Mouse (Mus musculus) neutrophil, adult 5-6 weeks (primary cell): ENCODE measurements around the gene Fubp3. TPM values are rescaled to one million over a fixed set of nuclear protein-coding genes. Genes with fewer than 3 reads are reported as not detected.
A peak's percentile ranks its signal among the peaks of the same experiment; 100 is the strongest.
"Not testable (repeated sequence)": the region's sequence is repeated elsewhere in the genome, so short reads cannot be mapped to it uniquely, and the experiment has no call there.

ENCODE experiments used
- ATAC-seq: fragments of 151-379, 151-347 bp; 2 replicates; pipeline ENCODE4 v1.8.0; 2017; ENCODE audit warnings: mild to moderate bottlenecking, moderate TSS enrichment; ENCODE audit not compliant: insufficient number of reproducible peaks, poor library complexity, low FRiP score, severe bottlenecking; ENCODE audit errors: extremely low read depth
- total RNA-seq: library from RNA; stranded (forward); fragments of 200-1000 nt; gene quantifications from 2 replicates; pipeline ENCODE4 v1.2.3, GENCODE M21; 2017

The Fubp3 gene
- total RNA-seq, result 7.0 and 13.1 TPM in 2 replicates

DNA sequence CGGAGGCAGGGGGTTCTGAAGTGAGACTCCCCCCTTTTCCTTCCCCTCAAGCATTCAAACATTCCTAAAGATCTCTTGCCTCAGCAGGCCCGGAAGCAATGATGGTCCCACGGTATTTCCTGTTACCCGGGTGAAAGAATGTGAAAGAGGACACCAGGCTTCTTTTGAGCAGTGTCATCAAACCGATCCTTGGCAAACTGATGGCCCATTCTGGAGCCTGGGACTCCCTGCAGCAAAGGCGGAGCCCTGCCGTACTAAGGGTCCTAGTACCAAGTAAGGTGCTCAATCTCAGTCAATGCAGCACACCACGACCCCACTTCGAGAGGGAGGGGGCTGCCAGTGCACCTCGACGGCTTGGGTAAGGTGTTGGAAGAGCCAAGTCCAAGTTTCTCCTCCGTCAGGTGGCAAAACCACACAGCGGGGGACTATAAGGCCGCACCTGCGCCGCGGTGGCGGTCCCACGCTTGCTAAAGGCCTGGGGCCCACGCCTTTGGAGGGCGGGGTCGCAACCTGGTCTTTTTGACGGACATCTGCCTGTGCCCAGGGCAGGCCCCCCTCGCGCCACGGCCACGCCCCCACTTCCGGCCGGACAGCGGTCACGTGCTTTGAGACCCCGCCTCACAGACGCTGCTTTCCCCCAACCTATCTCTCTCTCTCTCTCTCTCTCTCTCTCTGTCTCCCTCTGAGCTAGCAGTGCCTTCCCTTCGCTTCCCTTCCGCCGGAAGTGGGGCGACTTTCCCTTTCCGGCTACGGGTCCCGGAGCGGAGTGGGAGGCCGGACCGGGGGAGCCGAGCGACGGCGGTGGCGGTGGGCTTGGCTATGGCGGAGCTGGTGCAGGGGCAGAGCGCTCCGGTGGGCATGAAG lies at the start of gene Fubp3:
Fubp3 (plus strand) TSS at position 601 of the 864 bp plus-strand sequence.
- peak; percentile 16; the same call in 1 of the 2 replicates for ATAC-seq

DNA sequence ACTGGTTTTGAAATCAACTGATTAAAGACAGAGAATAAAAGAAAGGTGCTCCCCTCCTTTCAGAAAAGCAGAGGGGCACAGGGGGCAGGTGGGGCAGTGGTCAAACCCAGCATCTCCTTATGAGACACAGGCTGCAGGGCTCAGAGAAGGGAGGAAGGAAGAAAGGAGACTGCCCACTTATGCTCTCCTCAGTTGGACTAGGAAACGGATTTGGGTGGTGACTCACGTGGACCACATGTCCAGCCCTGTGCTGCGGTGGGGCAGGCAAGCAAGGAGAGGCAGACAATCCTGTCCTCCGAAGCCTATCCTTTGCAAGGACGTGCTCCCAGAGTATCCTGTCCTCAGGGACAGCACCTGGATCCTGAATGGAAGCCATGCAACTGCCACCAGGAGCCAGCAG lies 47.8 kb upstream of the Fubp3 start:
- no peak for ATAC-seq

DNA sequence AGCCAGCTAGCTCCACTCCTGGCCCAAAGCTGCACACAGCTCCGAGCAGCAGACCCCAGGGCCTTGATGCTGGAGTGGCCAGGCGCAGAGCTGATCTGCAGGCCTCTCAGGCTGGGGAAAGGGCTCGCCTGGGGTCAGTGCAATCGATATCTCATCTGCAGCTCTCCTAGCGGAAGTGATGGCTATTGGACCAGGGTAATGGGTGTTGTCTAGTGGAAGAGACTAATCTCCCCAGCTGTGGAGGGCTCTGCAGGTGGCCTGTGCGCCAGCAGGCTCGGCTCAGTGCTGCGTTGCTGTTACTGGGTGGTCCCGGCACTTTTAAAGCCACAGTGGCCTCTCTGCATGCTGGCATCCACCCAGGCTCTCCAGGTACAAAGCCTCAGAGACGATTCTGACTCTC lies 46.7 kb upstream of the Fubp3 start:
- ATAC-seq, result no peak

DNA sequence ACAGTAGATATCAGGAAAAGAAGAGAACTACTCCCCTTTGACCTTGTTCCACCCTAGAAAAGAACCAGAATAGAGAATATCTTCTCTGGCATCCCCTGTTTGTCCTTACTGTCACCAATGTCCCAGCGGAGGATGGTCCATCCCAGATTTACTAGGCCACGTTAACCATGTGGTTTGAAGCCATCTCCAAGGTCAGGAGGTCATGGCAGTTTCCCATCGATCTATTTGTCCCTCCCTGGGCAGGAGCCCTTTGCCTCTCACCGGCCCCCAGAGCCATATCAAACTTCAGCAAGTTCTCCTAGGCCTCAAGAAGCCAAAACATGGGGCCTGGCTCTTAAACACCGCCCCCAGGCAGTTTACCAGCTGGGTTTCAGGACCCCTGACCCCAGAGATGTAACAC lies 42.2 kb upstream of the Fubp3 start:
- no peak for ATAC-seq

DNA sequence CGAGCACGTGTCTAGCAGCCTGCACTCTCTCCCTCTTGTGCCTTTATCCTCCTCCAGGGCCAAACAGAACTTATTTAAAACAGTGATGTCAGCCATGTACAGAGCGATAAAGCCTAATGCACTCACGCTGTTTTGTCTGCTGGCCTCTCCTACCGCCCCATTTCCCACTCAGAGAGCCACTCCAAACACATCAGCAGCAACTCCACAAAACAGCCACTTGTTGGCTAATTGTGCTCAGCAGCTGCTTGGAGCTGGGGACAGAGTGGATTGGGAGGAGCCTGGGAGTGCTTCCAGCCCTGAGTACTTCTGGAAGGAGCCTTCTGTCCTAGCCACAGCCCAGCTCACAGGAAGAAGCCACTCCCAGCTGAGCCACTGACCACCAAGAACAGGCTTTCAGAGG lies 35.4 kb upstream of the Fubp3 start:
- no peak for ATAC-seq

DNA sequence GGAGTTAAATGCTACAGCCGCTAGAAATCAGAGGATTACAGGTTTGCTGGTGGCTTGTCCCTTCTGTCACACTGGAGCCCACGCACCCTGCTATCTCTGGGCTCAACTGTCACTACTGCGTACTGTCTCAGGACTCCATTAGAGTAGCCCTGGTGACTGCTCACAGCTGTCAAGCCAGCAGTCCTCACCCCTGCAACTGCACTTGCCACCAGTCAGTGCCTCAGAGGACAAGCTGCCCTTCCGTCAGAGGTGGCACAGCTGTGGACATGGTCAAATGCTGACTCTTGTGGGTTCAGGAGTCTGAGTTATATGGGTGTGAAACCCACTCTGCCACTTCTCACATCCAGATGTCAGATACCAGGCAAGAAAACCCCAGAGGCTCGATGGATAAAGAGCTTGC lies 33.7 kb upstream of the Fubp3 start:
- ATAC-seq, result no peak

DNA sequence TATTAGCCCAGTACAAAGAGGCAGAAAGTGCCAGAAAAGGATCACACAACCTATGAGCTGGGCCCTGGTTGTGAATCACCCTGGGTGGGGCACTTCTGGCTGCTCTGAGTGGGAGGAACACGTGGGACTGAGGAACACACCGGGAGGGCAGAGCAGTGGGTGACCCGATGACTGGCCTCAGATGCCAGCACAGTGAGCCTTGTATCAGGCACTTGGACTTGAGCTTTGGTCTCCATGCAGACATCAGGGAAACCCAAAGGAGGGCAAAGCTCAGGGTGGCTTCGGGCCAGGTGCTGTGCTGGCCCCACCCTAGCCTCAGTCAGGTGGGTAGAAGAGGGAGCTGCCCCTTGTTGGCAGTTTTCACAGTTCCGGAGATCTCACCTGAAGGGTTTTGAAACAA lies 30.9 kb upstream of the Fubp3 start:
- no peak for ATAC-seq

DNA sequence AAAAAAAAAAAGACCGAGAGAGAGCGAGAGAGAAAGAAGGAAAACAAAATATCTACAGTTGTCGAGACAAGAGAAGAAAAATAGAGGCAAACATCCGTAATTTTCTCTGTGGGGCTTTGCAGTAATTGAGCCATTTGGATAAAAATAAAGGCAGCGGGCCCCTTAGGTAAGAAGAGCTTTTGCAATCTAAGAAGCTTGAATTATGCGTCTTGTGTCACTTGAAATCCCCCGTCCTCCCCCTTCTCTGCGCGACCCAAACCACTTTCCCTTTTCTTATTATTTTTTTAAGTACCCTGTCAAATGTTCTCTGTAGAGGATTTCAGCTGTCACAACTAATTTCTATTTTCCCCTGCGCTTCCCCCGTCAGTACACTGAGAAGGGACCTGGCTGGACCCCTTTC lies 24.7 kb upstream of the Fubp3 start:
- ATAC-seq, result no peak

DNA sequence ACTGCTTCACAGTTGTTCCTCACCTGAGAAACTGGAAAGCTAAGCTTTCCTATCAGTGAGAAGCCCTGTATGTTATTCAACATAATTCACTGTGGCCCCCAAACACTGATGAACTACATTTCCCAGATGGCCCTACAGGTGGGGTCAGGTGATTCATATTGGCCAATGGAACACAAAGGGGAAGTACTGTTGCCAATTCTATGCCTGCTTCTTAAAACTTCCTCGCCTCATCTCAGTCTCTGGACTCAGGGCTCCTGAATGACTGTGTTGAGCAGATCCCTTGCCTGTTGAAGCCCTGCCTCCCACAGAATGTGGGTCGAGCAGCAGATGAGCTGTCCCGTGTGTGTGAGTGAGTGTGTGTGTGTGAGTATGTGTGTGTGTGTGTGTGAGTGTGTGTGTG lies 21.9 kb upstream of the Fubp3 start:
- ATAC-seq, result no peak

DNA sequence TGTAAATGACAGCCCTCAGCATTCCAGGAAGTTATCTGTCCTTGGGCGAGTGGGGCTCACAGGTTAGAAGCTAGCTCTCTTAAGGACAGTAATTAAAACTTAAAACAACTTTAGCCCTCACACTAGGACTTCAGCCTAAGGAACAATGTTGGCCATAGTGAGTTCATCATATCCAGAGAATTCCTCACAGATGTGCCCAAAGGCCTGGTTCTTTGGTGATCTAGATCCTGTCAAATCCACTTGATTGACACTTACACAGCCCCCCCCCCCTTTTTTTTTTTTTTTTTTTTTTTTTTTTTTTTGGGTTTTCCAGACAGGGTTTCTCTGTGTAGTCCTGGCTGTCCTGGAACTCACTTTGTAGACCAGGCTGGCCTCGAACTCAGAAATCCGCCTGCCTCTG lies 21.1 kb upstream of the Fubp3 start:
- ATAC-seq, result not testable (repeated sequence)

DNA sequence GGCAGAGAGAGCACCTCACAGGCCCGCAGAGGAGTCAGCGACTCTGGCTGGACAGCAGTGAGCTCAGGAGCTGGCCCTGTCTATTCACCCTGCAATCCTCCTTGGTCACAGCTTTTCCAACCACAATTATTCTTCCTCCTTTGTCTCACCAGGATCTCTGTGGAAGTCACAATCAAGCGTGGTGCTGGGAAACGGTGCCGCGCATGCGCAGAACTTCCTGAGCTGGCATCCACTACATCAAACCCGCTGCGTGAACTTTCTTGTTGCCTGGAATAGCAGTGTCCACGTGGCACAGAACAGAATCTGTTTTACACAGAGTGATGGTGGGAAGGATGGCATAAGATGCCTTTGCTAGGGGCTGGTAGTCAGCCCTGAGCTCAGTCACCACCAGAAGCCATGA lies 20.5 kb upstream of the Fubp3 start:
- ATAC-seq, result no peak

DNA sequence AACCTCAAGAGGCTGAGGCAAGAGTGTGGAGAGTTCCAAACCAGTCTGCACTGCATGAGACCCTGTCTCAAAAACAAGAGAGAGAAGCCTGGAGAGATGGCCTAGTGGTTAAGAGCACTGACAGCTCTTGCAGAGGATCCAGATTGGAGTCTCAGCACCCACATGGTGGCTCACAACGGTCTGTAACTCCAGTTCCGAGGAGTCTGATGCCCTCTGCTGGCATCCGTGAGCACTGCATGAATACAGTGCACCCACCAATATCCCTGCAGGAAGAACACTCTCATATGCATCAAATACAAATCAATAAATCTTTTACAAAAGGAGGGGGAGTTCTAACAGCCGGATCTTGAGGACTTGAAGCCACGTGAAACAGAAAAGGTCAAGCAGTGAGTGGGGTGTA lies 17.8 kb upstream of the Fubp3 start:
- no peak for ATAC-seq

DNA sequence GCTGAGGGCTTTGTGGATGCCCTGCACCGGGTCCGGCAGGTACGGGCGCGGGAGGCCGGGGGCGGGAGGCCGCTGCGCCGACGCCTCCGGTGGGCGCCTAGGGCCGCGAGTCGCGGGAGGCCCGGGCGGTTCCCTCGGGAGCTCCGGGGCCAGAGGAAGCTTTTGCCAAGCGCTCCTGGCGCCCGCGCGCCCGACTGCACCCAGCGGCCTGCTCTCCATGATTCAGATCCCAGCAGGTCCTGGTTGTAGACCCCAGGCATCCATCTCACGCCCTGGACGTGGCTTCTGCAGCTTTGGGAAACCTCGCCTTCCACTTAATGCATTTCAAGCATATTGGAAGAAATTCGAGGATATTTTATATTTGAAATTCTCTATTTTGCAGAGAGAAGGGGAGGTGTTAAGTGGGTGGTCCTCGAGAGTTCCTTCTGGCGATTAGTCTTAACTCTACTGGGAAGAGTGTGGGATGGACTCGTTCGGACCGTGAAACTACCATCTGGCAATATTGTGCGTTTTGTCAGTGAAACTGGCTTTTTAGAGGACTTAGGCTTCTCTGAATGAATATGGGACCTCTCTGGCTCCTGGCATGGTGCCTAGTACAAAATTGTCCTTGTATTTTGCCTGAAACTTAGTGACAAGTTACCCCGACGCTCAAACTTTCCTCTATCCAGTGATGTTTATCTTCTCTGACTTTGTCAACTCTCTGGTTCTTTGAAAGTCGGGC lies 624 bp downstream of the Fubp3 start:
- ATAC-seq, result no peak

DNA sequence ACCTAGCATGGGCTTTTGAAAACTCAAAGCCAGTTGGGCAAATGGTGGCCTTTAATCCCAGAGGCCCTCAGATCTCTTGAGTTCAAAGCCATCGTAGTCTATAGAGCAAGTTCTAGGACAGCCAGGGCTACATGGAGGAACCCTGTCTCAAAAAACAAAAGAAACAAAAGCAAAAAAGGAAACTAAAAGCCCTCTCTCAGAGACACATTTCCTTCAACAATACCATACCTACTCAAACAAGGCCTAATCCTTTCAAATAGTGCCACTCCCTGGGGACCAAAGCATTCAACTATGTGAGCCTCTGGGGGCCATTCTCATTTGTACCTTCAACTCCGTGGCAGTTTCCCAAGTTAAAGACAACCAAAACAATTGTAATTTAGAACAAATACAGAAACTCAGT lies 9.2 kb downstream of the Fubp3 start:
- ATAC-seq, result no peak

DNA sequence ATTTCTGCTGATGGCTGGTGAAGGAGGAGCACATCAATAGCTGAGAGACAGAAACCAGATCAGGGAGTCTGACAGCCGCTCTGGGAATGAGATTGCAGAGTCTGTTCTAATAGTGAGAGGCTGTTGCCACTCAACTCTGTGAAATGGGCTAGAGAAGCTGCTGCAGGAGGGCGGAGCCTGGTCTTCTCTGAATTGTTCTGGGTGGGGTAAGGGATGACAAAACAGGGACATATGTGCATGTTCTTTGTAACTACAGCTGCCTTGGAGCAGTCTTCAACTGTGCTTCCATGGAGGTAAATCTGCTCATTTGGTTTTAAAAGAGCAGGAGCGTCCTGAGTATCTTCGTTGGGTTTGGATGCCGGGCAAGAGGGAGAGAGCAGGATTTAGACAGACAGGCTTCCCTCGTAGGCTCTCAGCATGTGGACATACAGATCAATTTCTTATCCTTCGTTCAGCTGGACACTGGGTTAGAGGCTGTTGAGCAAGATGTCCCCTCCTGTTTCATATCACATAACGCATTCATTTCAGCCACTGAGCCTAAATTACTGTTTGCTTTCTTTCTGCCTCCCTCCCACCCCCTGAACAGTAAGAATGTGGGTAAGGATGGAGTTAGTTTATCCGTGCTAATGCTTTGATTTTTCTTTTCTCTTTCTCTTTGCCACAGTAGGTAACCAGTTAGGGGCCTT lies 19.5 kb downstream of the Fubp3 start:
- no peak for ATAC-seq

DNA sequence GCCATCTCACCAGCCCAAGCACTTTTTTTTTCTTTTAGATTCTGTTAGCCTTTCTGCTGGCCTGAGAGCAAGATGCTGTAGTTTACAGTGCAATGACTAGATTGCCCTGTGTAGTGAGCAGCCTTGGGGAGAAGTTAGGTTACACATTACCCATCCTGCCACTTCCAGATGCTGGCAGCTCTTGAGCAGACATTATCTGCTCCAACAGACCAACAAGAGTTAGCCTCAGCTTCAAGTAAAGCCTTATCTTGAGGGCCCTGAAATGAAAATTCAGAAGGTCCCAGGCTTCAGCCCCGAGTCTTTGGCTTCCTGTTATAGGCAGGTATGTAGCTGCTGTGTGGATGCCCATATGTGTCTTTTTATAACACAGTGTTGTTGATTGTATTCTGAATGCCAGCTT lies 35.1 kb downstream of the Fubp3 start:
- no peak for ATAC-seq

DNA sequence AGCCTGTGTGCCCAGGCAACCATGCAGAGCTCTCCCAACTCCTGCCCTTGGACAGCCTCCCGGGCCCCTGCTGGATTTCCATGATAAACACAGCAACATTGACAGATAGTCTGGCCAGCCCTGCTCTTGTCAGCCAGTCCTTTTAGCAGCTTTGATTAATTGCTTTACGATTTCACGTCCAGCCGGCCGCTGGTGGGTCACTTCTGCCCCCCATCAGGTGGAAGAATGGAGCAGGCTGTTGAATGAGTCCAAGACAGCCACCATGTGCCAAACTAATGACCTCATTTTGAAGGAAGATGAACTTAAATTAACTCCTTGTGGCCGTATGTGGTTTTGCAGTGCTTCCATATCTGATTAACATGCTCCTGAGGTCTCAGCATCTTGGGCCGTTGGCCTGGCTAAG lies 37.4 kb downstream of the Fubp3 start:
- no peak for ATAC-seq

DNA sequence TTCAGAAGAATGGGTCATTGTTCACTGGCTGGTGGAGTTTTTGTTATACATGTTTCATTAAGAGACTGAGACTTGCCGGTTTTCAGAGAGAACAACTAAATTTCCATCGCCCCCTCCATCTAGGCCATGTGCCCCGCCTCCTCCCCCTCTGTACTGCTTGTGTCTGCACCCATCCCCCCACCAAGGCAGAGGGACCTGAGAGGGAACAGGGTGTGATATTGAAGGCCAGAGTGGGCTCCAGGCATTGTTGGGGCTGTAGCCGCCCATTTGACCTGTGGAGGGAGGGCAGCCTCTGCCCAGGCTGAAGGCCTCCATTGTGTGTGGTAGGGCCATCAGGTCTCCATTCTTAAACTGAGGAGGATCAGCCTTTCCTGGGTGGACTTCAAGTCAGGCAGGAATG lies 38.5 kb downstream of the Fubp3 start:
- no peak for ATAC-seq

DNA sequence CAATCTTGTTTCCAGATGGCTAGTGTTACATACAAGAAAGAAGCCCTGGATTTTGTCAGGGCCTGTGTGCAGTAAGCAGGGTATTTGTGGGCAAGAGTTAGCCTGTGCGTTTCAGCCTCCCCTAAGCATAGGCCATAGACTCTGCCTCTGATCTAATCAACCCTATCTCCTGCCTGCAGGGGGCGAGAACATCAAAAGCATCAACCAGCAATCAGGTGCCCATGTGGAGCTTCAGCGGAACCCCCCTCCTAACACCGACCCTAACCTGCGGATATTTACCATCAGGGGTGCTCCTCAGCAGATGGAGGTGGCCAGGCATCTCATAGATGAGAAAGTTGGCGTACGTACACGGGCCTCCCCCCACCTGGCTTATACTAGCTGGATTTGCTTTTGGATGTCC lies 38.9 kb downstream of the Fubp3 start:
- no peak for ATAC-seq

DNA sequence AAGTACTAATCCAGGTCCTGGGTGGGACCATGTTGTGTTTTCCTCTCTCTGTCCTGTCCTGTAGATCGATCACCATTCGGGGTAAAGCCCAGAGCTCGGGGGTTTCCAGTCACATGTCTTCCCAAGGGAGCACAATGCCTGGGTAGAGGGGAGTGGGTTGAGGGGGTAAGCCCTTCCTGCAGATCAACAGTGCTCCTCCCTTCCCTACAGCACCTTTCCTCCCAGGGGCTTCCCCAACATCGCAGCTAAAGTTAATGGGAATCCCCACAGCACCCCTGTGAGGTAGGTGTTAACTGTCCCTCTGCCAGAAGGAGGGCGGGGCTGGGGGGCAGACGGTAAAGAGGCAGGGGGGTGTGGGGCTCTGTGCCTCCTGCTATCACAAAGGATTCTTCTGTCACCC lies 40.2 kb downstream of the Fubp3 start:
- ATAC-seq, result no peak
